Mouse (Mus musculus) heart, adult 9 months (tissue): ENCODE data around the gene Abtb2.

Experiments
- DNase-seq, 2 experiments: peaks; one replicate each; pipeline ENCODE4 v3.0.0; 2022; ENCODE audit warnings: low spot score in 2 of 2

Gene Abtb2

DNA sequence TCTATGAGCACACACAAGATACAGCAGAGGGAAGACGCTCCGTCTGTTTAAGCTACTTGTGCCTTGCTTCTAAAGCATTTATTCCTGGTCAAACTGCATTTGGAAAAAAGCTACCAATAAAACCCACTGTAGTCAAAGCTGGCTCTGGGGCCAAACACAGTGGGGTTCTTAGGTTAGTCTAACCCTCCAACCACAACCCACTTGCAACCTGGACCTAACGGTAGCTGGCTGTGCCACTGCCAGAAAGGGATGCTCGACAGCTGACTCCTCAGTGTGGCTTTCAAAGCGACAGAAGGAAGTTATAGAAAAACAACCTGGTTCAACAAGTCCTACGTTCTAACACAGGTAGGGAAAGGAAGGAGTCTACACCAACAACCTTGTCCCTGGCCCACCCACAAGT lies 165.3 kb downstream of the Abtb2 start:
- no peak for DNase-seq

DNA sequence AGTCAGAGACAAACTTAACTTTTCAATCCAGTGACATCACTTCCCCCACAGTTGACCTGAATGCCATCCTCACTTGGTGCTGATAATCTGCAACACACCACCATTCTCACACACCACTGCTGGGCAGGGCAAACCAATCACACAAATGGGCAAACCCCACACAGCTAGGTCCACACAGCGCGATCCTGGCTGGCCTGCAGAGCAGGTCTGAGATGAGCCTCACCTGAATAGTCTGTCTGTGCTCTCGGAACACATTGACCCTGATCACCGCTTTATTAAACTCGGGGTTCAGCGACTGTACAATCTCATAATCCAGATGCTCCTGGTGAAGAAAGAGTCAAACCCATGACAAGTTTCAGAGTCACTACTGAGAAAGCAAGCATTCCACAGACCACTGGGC lies 176.7 kb downstream of the Abtb2 start:
- no peak for DNase-seq

DNA sequence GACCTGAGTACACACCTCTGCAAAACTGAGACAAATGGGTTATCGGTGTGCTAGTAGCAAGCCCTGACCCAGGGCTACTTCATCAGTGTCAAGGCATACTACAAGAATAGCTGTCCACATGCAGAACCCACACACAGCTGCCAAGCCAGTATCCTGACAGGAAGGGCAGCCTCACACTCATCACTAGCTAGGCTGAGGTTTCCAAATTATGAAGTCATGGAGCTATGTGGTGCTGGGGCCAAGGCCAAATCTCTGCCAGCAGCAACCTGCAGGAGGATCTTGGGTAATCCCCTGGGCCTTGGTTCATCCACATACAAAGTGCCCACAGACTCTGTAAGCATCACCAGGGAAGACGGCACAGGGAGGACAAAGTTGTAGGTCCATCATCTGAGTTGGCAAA lies 177.4 kb downstream of the Abtb2 start:
- peak; percentile 47 to 52 for DNase-seq

DNA sequence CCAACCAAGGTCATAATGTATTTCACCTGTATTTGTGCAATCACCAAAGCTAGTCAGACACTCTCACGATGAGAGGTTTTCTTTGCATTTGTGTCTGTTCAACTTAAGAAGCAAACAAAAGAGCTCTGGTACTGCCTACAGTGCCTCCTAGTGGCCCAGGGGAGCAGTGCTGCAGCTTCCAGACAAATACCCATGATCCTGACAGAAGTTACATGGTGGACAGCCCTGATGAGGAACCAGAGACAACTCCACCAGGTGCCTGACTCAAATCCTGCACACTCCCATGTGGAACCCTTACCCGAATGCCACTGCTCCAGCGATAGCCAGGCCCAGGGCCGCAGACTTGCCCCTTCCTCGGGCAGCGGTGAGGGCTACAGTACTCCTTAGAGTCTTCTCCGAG lies 177.9 kb downstream of the Abtb2 start:
- peak in 1 of 2 experiments; percentile 32 for DNase-seq

DNA sequence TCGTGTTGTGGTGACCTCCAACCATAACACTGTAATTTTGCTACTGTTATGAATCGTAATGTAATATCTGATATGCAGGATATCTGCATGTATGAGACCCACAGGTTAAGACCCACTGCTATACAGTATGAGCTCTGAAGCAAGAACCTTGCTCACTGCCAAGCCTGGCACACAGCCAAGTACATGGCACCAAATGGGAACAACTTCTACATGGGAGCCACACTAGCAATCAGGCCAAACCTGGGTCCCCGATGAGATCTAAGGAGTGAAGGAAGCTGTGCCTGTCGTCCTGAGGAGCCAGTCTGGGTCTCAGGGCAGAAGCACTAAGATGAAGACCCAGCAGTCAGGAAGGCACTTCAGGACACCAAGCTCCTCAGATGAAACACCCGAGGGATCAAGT lies 179.4 kb downstream of the Abtb2 start:
- DNase-seq = no peak

DNA sequence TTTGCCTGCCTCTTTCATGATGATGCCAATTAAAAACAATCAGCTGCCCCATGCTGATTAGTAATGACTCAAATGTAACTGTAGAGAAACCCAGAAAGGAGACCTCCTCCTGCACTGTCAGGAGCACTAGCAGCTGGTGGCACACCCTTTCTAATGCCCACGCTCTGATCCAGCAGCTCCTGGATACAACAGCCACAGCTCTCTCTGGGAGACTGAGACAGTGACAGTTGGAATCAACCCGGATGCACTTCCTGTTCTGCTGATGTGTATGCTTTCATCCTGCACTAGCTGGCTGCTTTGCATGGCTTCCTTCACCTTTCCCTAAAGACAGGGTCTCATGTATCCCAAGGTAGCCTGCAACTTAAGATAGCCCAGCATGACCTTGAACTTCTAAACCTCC lies 180.0 kb downstream of the Abtb2 start:
- DNase-seq = no peak

DNA sequence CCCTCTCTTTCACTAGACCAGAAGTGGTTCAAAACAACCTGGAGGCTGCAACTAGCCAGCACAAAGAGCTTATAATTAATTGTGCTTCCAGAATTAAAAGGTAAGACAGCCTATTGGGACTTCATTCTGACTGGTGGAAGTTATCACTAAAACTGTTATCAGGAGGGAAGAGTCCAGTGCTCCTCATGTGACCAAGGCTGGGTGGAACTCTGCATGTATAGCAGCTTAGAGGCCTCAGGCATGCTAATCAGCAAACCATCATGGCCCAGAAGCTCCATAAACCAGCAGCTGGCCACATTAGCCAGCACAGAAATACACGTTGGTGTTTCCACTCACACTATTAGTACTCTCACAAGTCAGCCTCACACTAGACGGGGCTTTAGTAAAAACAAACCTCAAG lies 180.7 kb downstream of the Abtb2 start:
- DNase-seq = no peak

DNA sequence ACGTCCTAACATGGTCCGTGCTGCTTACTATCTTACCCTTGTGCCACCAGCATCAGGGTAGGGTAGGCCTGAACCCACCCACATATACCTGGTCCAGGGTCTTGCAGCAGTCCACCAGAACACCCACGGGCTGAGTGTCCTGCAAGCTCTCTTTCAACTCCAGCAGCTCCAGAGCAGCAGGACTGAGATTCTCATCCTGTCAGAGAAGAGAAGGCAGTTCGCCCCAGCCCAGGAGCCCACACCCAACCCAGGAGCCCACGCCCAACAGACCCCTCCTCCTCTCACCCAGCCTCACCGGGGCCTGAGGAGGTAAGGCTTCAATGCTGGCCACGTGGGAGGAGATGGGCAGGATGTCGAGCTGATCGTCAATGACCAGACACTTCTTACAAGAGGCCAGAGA lies 181.8 kb downstream of the Abtb2 start:
- DNase-seq = no peak

DNA sequence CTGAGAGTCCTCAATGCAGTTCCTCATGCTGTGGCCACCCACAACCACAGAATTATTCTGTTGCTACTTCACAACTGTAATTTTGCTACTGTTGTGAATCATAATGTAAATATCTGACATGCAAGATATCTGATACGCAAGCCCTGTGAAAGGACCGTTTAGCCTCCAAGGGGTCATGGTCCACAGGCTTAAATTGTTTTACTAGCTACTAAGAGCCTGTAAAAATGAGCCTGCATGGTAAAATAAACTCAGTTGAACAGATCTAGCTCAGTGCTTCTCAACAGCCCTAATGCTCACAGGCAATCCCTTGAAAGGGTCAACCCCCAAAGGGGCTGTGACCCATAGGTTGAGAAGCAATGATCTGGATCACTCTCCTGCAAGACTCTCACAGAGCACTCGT lies 183.0 kb downstream of the Abtb2 start:
- DNase-seq = no peak

DNA sequence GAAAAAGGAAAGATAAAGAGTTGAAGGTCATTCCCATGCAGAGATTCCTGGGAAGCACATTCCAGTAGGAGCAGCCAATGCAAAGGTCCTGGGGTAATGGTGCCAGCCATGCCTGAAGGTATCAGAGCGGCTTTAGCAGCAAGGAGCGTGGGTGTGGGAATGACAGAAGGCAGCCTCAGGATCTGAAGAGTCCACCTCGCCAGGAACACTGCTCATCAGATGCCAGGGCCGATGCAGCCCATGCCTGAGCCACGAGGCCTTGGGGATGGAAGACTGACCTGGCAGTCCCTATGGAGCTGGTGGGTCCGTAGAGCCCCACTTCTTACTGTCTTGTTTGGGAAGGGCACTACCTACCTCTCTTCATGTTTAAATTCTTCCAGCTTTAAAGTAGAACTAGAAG lies 185.7 kb downstream of the Abtb2 start:
- DNase-seq = no peak

DNA sequence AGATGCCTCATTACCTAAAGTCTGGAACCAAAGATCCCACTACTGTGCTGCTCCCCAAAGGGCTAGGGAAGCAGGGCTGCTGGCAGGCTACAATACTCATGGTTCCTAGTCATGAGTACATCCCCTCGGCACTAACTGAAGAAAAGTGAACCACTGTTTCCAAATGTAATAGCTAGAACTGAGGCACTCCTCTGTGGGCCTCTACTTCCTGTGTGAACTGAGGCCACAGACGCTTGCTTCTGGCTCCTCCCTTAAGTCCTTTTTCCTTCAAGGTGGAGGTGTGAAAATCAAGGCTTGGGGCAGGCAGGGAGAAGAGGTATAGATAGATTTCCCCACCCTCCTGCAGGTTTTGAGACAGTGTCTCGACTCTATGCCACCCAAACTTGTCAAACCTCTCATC lies 188.5 kb downstream of the Abtb2 start:
- DNase-seq = no peak

DNA sequence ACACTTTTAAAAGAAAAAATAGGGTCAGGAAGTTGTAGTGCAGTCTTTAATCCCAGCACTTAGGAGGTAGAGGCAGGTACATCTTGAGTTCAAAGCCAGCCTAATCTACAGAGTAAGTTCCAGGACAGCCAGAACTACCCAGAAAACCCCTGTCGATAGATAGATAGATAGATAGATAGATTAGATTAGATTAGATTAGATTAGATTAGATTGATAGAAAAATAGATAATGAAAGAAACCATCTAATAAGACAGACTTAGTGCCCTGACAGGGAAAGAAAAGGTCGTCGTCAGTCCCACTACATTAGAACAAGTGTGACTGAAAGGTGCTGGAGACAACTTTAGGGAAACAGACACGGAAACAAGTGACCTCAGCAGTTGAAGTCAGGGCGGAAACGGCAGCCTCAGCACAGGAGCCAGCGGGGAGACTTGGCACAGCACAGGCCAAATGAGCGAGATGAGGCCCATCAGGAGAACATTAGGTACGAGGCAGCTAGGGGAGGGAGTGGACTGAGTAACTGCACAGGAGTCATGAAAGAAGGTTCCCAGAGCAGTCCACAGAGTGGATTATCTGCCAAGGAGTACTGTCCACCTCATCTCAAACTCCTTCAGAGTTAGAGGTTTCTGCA lies 189.5 kb downstream of the Abtb2 start:
- no peak for DNase-seq

DNA sequence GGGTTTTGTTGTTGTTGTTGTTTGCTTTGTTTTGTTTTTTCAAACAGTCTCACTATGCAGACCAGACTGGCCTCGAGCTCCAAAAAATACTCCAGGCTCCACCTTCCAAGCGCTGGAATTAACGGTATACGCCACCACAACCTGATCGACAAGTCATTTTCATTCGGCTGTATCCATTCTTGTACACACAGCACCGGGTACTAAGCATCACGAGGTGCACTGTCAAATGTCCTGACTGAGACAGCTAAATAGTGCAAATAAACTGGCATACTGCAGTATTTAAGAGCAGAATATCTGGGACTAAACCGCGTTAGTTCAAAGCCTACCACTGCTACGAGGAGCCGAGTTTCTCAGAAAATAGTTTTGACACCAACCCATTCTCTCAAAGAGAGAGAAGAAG lies 194.3 kb downstream of the Abtb2 start:
- no peak for DNase-seq

DNA sequence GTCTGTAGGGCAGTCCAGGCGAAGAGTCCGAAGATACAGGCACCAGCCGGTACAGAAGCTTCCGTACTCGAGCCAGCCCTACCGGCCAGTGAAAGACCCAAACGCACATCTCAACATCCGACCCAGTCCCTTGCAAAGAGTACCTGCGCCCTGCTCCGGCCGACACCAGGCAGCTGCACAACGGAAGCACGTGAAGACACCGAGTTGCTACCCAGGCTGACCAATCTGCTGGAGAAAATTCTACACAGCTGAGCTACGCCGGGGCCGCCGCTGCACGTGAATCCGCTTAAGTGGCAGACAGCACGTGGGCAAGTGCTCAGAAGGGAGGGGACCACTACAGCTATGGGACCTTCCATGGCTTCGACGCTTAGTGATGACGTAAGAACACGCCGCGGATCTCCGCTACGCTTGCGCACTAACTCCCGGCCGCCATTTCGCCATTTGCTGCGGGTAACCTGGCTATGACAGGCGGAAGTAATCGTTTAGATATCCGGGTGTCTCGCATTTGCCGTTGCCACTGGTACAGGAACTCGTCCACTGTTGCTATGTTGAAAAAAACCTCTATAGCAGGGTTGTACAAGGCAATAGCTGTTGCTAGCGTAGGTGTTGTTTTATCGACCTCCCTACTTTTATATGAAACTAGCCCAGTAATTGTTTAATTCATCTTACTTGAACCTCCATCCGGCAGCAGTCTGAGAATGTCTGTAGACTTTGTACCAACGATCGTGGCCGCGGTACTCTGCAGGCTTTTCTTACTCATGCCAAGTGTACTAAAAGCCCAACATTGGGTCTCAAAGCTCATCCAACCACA lies 195.0 kb downstream of the Abtb2 start, which contains the start of gene Nat10:
Gene Nat10 (minus strand): TSS at position 365 of the 811 bp plus-strand sequence.
- peak; percentile 99 for DNase-seq

DNA sequence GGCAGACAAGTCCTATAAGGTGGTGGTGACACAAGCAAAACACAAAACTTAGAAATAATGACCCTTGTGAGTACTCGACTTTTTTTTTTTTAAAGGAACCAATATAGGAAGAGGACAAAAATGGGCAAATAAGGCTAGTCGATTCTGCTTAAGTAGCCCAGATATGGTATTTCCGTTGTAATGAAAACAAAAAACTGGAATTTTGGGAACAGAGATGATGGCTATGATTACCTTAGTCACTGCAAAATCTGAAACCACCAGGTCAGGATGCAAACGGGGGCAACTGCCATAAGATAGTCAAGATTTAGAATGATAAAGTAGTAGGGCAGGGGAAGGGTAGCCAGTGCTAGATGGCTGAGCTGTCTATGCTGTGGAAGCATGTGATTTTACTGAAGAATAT lies 195.9 kb downstream of the Abtb2 start:
- no peak for DNase-seq

DNA sequence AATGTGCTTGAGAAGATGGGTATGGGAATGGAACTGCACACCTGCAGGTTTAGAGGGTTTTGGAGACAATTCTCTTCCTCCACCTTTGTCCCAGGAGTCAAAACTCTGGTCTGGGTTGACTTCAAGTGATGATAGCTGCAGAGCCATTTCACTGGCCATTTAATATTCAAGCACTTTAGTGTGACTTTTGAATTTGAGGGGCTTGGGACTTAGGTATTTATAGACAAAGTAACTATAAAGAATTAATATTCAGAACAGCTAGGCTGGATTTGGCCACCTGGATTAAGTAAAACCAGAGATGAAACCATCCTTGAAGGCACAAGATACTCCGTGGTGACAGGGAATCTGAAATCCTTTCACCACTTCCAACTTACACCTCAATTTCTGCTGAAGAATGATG lies 196.4 kb downstream of the Abtb2 start:
- no peak for DNase-seq
